Mouse (Mus musculus) cerebellum, adult (tissue): ENCODE measurements around the gene Thsd1.
A peak's percentile ranks its signal among the peaks of the same experiment; 100 is the strongest.

Experiments
- ATAC-seq: cut with Nextera tagmentation; 2 replicates; pipeline ENCODE4 v1.9.2; 2017; ENCODE audit warnings: mild to moderate bottlenecking, moderate library complexity, mixed read lengths; ENCODE audit not compliant: insufficient number of reproducible peaks, low FRiP score, low TSS enrichment

Thsd1 gene

DNA sequence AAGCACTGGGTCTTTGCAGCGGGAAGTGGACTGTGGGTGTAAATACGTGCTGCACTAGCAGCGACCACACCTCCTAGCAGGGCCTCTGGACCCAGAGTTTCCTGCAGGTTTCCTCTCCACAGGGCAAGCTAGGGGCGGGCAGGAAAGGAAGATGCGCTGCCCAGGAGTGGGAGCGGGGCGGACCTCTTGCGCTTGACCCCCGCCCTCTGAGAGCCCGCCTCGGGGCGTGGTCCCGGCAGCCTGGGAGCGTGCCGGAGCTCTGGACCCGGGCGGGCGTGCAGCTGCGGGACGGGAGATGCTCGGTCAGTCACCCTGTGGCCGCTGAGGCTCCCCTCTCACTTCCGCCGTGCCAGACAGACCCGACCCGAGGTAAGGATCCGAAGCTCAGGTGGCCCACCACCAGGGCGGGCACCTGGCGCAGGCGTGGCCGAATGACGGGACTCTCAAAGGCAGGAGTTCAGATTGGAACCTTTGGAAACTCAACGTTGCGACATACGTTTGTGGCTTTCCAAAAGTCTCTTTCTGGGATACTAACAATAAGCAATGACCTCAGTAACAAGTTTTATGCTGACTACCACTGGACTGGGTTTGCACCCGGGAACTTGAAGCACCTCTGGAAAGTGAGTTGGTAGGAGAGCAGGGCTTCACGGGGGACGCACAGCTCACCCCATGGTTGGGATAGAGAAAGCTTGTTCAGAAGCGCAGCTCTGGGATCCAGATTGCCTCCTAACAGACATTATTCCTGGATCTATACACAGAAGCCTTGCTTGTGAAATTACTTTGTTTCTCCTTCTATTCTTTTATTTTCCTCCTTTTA is at the start of gene Thsd1:
Gene Thsd1, plus strand, starts transcription at position 253 of the 817 bp plus-strand sequence.
- ATAC-seq: 0 out of 2 replicates have a peak, but pooled peaks have one; percentile 20

DNA sequence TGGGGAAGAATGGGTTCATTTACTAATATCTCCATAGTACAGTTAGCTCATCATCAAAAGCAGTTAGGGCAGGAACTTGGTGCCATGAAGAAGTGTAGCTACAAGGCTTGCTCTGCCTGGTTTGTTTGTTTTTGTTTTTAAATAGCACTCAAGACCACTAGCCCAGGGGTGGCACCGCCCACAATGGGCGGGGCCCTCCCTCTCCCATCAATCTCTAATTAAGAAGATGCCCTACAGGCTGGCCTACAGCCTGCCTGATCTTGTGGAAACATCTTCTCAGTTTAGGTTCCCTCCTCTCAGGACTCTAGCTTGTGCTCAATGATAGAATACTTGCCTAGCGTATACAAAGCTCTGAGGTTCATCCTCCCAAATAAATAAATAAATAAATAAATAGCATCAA is 42.2 kb upstream of the Thsd1 start:
- no peak for ATAC-seq

DNA sequence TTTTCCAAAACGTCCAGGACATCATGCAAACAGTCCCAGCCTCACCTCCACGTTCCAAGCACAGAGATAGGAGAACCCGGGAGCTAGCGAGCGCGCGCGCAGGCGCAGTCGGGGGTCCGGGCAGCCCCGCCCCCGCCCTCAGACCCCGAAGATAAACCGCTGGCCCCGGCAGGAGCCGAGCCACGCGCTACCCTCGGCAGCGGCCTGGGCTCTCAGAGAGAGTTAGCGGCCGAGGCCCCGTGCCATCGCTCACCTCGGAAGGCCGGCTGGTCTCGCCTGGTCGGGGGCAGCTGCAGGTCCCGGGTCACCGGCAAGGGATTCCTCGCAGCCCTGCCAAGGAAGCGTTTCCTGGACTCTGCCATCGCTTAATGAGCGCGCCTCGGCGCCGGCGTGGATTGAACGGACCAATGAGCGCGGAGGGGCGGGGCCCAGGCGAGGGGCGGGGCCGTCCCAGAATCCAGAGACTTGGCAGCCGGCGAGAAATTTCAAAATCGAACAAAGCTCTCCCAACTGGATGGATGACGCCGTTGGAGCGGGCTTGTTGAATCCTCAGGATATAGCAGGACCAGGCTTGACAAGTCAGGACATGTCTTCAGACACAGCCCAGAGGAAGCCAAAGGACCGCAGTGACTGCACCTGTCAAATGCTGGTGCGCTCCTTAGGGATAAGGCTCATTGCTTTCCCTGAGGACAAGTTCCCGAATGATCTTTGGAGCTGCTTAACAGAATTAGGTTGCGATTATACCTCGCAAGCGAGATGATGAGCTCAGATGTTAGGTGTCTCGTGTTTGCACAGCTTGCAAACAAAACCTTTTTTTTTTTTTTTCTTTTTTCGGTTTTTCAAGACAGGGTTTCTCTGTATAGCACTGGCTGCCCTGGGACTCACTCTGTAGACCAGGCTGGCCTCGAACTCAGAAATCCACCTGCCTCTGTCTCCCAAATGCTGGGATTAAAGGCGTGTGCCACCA is 41.4 kb upstream of the Thsd1 start, which contains the start of gene Ckap2:
Gene Ckap2, minus strand, starts transcription at position 389 of the 967 bp plus-strand sequence.
- ATAC-seq: peak; percentile 92

DNA sequence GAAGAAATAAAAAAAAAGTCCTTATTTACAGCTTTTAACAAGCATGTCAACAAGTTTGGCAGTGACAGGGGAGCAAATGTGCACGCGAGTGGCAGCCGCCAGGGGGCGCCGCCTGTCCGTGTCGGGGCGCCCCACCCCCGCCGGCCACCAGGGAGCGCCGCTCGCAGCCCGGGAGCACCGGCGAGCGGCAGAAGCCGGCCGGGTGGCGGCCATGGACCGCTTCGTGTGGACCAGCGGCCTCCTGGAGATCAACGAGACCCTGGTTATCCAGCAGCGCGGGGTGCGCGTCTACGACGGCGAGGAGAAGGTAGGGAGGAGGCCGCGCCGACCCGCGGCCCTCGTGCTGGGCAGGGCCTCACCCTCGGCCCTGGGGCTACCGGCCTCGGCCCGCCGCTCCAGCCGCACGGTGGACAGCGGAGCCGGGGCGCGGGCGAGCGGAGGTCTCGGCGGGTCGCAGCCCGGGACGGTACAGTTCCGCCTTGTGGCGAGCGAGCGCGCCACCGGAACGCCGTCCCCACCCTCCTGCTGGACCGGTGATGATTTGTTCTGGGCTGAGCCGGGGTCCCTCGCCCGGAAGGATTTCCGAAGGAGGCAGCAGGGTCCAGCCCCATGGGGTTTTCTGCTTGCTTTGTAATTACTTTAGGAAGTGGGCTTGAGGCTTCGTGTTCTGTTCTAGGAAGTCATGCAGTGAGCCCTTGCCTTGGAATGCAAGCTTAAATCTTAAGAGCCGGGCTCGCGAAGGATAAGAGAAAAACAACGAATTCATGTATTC is 34.3 kb upstream of the Thsd1 start, which contains the start of gene Vps36:
Gene Vps36, plus strand, starts transcription at position 150 of the 772 bp plus-strand sequence.
- peak; percentile 95 for ATAC-seq

DNA sequence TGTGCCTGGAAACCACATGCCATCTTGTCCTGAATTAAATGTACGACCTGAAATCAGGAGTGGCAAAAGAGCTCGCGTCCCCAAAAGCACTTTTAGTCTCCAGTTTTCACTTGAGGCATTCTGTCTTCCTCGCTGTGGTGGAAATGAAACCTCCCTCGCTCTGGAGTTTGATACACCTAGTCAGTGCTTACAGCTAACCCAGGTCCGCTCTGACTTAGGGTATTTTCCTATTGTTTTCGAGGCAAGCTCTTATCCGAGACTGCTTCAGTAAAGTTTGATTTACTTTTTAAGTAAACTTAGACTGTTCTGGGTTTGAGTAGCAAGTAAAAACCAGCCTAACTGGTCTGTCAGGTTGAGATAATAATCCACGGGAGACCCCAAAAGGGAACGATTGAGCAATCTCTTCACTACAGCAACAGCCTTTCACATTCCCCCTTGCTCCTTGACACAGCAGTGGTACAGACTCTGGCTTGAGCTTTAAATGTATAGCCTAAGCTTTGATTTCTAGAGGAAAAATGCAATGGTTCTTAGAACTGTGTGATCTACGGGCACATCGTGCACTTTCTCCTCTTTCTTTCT is 33.6 kb upstream of the Thsd1 start:
- ATAC-seq: peak; percentile 36; the same call in 1 of the 2 replicates

DNA sequence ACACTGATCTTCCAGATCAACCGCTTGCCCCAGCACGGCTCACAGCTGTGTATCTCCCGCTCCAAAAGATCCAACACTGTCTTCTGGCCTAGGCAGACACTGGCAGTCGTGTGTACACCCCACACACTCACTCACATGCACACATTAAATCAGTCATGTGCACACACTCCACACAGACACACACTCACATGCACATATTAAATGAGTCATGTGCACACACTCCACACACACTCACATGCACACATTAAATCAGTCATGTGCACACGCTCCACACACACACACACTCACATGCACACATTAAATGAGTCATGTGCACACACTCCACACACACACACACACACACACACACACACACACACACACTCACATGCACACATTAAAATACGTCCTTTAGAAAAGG is 29.2 kb upstream of the Thsd1 start:
- ATAC-seq: no peak

DNA sequence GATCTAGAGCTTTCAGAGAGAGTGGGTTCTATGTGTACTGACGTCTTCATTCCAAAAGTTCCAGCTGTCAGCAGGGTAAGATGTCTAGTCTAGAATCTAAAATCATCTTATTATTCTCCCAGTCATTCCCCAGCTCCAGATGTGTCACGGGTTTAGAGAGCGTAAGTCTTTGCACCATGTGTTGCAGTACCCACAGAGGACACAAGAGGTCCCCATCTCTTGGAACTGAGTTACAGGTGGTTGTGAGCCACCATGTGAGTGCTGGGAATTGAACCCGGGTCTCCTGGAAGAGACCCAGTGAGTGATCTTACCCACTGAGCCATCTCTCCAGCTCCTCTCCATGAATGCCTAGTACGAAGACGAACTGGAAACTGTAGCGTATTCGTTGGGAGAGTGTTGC is 27.6 kb upstream of the Thsd1 start:
- ATAC-seq: no peak

DNA sequence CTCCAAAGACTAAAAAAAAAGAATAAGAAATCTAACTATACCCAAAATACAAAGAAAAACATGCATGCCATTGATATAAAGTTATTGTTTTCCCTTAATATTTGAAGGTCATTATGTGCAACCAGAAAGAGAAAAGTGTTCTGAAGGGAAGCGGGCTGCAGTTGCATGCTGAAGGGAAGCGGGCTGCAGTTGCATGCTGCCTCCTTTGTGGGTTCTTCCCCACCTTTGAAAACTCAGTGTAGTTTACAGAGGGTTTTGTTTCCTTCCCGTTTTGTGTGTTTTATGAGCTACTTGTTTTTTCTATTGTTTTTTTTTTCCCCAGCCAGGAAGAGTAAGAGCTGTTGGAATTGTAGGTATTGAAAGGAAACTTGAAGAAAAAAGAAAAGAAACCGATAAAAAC is 19.6 kb upstream of the Thsd1 start:
- no peak for ATAC-seq

DNA sequence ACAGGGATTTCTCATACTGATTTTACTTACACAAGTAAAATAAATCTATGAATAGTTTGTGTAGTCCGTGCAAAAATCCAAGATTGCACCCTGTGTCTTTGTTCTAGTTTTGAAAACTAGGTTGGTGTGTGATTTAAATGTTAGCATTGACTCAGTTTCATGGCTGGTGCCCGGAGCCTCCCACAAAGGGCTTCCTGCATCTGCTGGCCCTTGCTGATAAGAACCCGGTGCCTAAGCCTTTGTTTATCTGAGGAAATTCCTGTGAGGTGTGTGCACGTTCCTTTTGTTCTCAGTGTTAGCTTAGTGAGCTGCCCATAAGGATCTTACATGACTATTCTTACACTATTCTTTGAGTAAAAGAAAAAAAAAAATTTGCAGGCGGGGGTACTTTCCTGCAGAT is 18.1 kb upstream of the Thsd1 start:
- no peak for ATAC-seq

DNA sequence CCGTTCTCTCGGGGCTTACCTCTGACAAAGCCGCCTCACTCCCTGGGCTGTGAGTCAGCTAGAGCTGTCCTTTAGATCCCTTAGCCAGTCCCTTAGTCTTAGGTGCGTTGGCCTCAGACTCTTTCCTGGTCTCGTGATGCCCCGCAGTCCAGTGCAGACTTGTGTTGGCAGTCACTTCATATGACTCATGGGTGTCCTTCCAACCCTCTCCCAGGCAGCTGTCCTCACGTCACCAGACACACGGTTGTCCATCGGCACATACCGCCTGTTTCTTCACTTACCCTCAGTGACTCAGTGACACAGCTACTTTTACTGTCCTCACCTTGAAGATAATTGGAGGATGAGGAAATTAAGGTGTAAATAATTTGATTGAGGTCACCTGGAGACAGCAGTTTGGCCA is 12.3 kb upstream of the Thsd1 start:
- ATAC-seq: no peak

DNA sequence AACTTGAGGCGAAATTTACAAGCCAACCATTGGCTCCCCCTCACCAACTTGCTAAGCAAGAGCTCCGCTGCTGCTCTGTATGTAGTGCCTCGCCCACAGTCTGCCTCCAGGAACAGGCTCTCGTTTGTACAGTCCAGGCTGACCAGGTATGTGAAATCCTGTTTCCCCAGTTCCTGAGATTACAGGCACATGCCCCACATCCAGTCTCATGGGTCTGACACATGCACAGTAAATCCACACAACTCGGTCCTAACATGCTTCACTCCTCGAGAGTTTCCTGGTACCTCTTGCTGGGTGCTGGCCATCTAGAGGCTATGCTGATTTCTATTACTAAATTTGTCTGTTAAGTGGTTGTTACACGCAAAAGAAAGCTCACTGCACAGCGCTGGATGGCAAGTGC is 752 bp upstream of the Thsd1 start:
- no peak for ATAC-seq

DNA sequence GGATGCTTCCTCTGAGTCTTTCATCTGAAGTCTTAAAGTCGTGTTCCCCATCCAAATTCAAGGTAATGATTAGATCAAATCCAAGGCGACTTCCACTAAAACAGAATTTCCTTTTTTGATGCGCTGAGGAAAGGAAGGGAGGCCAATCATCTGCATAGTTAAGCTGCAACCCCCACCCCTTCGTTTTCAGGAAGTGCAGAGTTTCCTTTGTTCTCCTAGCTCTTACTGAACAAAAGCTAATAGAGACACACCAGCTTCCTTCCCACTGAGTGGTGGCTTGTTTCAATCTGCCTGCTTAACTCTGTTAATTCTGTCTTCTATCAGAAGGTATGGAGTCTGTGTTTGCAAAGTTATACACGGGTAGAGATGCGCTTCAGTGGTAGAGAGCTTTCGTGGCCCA is 1.5 kb downstream of the Thsd1 start:
- ATAC-seq: no peak

DNA sequence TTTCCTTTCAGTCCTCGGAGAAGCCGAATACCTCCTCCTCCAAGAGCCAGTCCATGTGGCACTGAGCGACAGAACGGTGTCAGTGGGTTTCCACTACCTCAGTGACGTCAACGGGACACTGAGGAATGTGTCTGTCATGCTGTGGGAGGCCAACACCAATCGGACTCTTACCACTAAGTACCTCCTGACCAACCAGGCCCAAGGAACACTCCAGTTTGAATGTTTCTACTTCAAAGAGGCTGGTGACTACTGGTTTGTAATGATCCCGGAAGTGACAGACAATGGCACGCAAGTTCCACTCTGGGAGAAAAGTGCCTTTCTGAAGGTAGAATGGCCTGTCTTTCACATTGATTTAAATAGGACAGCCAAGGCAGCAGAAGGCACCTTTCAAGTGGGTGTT is 15.9 kb downstream of the Thsd1 start:
- ATAC-seq: no peak

DNA sequence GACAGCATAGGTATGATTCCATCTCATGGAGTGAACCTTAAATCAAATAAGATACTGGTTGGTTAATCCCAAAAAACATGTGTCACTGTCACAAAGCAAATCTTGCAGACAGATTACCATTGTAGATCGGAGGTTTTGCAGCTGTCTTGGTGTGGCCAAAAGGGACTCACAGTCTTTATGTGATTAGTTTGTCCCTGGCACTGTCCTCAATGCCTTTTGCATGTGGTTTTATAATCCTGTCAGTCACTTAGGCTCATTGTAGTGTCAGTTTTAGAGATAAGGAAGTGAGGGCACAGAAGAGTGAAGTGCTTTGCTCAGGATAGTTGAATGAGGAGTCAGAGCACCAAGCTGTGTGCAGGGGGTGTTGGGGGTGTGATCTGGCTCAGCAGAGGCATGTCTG is 18.6 kb downstream of the Thsd1 start:
- no peak for ATAC-seq

DNA sequence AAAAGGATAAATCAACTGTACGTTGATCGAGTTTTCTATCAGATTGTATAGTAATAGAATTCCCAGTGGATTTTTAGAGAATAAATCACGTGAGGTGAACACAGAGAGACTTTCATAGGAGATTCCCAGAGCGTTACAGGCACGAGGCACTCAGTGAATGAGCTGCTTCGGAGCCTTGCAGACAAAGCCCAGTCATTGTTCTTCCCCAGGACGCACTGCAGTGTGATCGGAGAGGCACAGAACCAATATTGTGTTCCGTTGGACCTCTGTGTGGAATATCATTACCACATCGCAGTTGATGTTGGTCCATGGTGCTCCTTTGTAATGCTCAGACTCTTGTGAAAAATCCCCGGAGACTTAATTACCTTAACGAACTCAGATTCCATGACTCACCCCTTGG is 20.8 kb downstream of the Thsd1 start:
- ATAC-seq: no peak

DNA sequence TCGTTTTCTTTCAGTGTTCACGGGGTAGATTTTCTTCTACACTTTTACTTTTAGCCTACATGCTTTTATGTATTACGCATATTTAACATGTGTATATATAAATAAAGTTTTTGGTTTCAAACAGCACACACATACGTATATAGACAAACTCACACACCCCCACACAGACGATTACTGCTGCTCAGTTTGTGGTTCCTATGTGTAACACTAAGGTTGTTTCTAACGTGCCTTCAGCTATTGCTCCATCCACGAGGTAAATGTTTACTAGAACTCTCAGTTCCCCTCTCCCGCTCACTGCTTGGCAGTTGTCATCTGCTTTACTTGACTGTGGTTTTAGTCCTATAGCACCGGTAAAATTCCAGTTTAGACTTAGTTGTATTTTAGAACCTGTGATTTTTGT is 22.0 kb downstream of the Thsd1 start:
- no peak for ATAC-seq

DNA sequence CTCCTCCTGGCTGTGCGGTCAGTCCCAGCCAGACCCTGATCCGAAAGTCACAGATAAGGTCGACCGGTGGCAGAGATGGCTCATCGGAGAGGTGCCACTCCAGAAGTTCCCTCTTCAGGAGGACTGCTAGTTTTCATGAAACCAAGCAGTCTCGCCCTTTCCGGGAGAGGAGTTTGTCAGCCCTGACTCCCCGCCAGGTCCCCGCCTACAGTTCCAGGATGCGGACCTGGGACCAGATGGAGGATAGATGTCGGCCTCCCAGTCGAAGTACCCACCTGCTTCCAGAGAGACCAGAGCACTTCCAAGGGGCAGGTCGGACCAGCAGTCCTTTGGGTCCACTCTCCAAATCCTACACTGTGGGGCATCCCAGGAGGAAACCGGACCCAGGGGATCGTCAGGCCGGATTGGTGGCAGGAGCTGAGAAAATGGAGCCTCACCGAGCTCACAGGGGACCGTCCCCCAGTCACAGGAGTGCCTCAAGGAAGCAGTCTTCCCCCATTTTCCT is 31.9 kb downstream of the Thsd1 start:
- no peak for ATAC-seq

DNA sequence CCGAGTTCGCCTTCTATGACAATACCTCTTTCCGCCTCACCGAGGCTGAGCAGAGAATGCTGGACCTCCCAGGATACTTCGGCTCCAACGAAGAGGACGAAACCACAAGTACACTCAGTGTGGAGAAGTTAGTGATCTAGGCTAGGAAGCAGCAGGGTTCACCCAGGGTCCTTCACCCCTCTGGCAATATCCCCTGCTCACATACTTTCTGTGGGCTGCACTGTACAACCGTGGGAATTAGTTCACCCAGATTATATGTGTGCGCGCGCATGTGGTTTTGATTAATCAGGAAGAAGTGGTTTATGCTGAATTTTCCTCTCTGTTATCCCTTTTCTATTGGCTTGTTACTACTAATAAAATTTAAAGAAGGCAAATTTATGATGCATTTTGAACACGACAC is 32.4 kb downstream of the Thsd1 start:
- ATAC-seq: no peak

DNA sequence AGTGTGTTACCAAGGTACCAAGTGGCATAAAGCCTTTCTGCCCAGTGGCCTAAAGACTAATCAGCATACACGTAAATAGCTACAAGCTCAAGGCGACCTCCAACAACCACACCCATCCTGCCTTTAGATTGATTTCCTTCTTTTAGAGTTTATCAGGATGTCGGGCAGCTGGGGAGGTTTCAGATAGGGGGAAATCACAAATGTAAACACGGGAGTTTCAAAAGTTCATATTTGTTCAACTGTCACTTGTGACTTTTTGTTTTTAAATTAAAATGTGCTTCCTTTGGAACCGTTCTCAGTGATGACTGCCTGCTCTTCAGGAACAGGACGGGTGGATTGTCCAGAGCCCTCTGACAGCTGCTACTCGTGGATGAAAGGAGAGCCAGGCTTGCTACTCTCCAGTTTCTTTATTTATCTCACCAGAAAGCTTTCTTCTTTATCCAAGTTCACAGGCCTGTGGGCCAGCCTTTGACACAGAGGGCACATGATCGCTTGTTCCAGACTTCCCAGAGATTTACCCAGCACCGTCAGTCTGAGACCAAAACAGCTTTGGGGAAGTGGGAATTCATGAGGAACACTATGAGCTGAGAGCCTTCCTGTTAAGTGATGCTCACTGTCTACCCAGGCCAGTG is 33.1 kb downstream of the Thsd1 start:
- no peak for ATAC-seq
